Mouse (Mus musculus): ENCODE data around the gene C1ql1. TPM values are rescaled to one million over a fixed set of nuclear protein-coding genes. Genes with fewer than 3 reads are reported as not detected.

C1ql1 gene
- polyA plus RNA-seq, 1 experiment from 2014 or later = 7.9 TPM

DNA sequence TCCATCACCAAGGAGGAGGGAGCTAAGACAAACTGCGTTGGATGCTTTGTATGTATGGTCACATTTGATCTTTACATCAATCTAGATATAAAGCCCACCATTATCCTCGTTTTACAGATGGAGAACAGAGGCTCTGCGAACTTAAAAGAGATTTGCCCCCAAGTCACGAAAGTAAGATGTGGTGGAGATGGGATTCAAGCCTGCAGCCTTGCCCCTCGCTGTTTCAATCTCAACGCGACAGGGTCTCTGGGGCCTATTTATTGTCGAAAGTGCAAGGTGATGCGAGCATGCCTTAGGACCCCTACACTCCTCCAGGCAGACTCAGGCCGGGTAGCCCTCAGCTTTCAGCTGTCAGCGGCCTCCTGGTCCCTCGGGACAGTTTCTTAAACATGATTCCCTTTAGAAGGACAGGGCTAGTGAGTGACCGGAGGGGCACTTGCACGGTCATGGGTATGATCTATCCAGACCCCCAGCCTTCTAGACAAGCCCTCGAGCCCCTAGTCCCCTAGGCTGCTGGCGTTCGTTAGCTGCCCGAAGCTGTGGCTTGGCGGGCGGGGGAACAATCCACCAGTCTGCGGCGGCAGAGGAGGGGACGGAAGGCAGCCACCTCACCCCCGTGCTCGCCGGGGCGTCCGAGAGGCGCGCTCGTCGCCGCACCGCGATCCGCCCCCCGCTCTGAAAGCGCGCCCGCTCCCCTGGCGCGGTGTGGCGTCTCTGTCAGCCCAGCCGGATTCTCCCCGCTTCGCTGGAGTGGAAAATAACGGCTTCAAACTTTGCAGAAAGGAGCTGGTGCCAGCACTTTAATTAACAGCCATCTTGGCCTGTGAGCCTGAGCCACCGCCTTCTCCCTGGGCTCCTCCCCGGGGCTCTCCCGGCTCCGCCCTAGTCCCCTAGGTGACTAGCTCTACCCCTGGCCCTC lies 1.8 kb upstream of the C1ql1 start:
- Histone ChIP-seq H3K9me3 (replicated peaks; ENCODE audit: control insufficient read depth, low read length, poor library complexity, severe bottlenecking) (no peaks in the 10 kb centered on the region), H3K4me1 (ENCODE audit: control insufficient read depth, insufficient read depth, low read length) (peaks cover 30% of the 10 kb centered on the region), H3K4me2 (ENCODE audit: low read length) (peak overlapping the region; percentile 77), H3K4me3 (ENCODE audit: low read depth, low read length) (peak overlapping the region; percentile 44), H3K27ac (ENCODE audit: low read length) (no peak overlapping the region), H3K27me3 (ENCODE audit: control insufficient read depth, insufficient read depth, low read depth, low read length) (peaks cover 66% of the 10 kb centered on the region), H3K9ac (ENCODE audit: low read depth, low read length) (peak overlapping the region; percentile 65), H3K36me3 (ENCODE audit: control insufficient read depth, insufficient read depth, low read length) (no peaks in the 10 kb centered on the region)
- WGBS = 2% methylated on average over 36 of the region's 51 CpGs
- no peak for ATAC-seq

DNA sequence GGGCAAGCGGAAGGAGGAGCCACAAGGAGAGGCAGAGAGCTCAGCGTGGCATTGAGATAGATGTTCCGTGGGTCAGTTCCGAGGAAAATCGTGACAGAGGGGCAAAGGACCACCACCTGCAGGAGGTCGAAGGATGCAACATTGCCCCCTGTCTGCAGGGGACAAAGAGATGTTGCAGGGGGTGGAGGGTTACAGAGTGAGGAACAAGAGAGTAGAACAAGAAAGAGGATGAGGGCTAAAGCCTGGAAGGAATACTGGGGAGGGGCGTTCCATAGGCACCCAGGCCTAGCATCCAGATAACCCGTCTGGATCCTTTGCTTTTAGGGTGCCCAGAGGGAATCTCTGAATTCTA lies 480 bp upstream of the C1ql1 start:
- ATAC-seq = 0 out of 2 replicates have a peak, but pooled peaks have one; percentile 4
- Histone ChIP-seq H3K9ac (ENCODE audit: low read depth, low read length) (no peak overlapping the region), H3K36me3 (ENCODE audit: control insufficient read depth, insufficient read depth, low read length) (no peaks in the 10 kb centered on the region), H3K27ac (ENCODE audit: low read length) (no peak overlapping the region), H3K4me1 (ENCODE audit: control insufficient read depth, insufficient read depth, low read length) (peaks cover 30% of the 10 kb centered on the region), H3K9me3 (replicated peaks; ENCODE audit: control insufficient read depth, low read length, poor library complexity, severe bottlenecking) (no peaks in the 10 kb centered on the region), H3K4me2 (ENCODE audit: low read length) (peak overlapping the region; percentile 61), H3K4me3 (ENCODE audit: low read depth, low read length) (peak overlapping the region; percentile 42), H3K27me3 (ENCODE audit: control insufficient read depth, insufficient read depth, low read depth, low read length) (peaks cover 76% of the 10 kb centered on the region)
- 6% methylated on average over 8 of the region's 8 CpGs for WGBS

DNA sequence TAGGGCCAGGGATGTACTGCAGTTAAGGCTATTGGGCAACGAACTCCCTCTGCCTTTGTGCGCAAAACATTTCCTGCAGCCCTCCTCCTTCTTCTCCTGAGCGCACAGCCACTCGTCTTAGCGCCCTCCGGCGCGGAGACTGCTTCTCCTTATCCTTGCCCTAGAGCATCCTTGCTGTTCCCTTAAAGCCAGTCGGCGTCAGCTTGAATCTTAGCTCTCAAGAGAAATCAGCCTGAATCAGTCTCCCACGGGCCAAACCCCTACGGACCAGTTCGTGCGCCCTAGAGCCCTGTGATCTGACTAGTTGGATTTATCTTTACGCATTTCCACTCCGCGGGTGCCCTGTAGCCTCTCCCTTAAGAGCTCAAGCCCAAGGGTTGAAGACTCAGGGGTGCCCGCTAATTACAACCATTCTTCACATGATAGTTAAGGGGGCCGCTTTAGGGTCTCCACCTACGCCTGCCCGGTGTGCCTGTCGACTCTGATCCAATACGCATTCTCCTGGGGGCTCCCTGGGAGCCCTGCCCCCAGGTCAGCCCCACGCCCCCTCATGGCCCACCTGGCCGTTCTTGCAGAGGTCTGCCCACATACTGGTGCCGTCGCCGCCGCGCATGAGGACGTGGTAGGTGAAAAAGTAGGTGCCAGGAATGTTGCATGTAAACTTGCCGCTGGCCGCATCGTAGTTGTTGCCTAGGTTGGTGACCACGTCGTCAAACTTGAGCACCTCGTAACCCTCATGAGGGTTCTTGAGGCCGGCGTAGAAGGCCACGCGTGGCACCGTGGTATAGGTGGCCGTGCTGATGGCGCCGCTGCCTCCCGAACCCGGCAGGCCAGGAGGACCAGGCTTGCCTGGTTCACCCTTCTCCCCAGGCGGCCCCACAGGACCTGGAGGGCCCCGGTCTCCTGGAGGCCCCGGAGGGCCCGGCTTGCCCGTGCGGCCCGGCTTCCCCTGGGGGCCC lies 903 bp downstream of the C1ql1 start:
- peaks cover 30% of the 10 kb centered on the region for H3K4me1 ChIP-seq (ENCODE audit: control insufficient read depth, insufficient read depth, low read length)
- ATAC-seq = no peak
- H3K36me3 ChIP-seq (ENCODE audit: control insufficient read depth, insufficient read depth, low read length) = no peaks in the 10 kb centered on the region
- 1% methylated on average over 53 of the region's 54 CpGs for WGBS
- peaks cover 76% of the 10 kb centered on the region for H3K27me3 ChIP-seq (ENCODE audit: control insufficient read depth, insufficient read depth, low read depth, low read length)
- no peaks in the 10 kb centered on the region for H3K9me3 ChIP-seq (replicated peaks; ENCODE audit: control insufficient read depth, low read length, poor library complexity, severe bottlenecking)
- peak overlapping the region; percentile 61 for H3K4me2 ChIP-seq (ENCODE audit: low read length)
- H3K9ac ChIP-seq (ENCODE audit: low read depth, low read length) = peak overlapping the region; percentile 20; the same call in 1 of the 2 replicates
- no peak overlapping the region for H3K27ac ChIP-seq (ENCODE audit: low read length)
- peak overlapping the region; percentile 42 for H3K4me3 ChIP-seq (ENCODE audit: low read depth, low read length)

DNA sequence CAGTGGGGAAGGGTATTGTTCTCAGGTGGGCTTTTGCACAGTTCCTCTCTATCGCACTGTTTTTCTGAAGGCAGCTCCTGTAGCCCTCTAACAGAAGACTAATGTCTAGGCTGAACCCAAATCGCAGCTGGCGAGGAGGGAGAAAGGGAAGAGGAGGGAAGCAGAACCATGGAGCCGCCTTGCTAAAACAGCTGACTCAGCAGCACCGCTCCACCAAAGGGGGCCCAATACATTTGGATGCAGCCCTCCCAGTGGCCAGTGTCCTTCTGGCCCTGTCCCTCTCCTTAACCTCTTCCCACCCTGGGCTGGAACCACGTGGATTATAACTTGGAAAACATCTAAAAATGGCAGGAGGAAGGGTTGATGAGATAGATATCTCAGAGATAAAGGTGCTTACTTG lies 5.3 kb downstream of the C1ql1 start:
- no peak for ATAC-seq
- no peak overlapping the region for H3K4me2 ChIP-seq (ENCODE audit: low read length)
- H3K4me3 ChIP-seq (ENCODE audit: low read depth, low read length) = no peak overlapping the region
- no peak overlapping the region for H3K27ac ChIP-seq (ENCODE audit: low read length)
- peaks cover 39% of the 10 kb centered on the region for H3K27me3 ChIP-seq (ENCODE audit: control insufficient read depth, insufficient read depth, low read depth, low read length)
- H3K36me3 ChIP-seq (ENCODE audit: control insufficient read depth, insufficient read depth, low read length) = no peaks in the 10 kb centered on the region
- 70% methylated on average over 6 of the region's 6 CpGs for WGBS
- H3K4me1 ChIP-seq (ENCODE audit: control insufficient read depth, insufficient read depth, low read length) = peaks cover 13% of the 10 kb centered on the region
- no peak overlapping the region for H3K9ac ChIP-seq (ENCODE audit: low read depth, low read length)
- no peaks in the 10 kb centered on the region for H3K9me3 ChIP-seq (replicated peaks; ENCODE audit: control insufficient read depth, low read length, poor library complexity, severe bottlenecking)

DNA sequence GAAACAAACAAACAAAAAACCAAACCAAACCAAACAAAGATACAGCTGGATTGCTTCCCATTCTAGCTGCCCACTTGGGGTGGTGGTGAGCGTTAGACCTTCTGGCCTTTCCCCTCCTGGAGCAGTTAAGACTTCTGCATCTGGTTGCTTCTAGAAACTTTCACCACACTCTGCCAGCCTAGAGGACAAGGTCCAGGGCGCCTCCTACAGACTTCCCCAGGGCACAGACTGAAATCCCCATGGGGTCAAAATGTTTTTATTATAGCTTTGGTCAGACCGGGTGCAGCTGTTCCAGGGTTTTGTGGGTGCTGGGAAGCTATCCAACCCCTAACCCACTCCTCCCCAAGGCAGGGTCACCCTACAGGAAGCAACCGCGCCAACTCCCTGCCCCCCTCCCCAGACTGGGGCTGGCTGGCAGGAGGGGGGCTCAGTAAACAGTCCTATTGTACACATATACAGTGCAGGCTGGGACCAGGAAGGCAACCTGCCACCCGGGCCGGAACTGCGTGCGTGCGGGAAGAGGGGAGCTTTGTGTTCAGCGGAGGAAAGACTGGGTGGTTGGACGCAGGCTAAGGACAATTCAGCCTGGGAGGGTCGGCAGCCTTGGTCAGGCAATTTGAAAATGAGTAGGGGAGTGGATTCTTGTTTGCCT lies 7.3 kb downstream of the C1ql1 start:
- H3K4me1 ChIP-seq (ENCODE audit: control insufficient read depth, insufficient read depth, low read length) = 0 out of 2 replicates have a peak, but pooled peaks cover 3% of the 10 kb centered on the region
- H3K27ac ChIP-seq (ENCODE audit: low read length) = no peak overlapping the region
- H3K27me3 ChIP-seq (ENCODE audit: control insufficient read depth, insufficient read depth, low read depth, low read length) = peaks cover 19% of the 10 kb centered on the region
- H3K36me3 ChIP-seq (ENCODE audit: control insufficient read depth, insufficient read depth, low read length) = no peaks in the 10 kb centered on the region
- WGBS = 45% methylated on average over 13 of the region's 13 CpGs
- H3K9ac ChIP-seq (ENCODE audit: low read depth, low read length) = no peak overlapping the region
- H3K9me3 ChIP-seq (replicated peaks; ENCODE audit: control insufficient read depth, low read length, poor library complexity, severe bottlenecking) = no peaks in the 10 kb centered on the region
- no peak overlapping the region for H3K4me3 ChIP-seq (ENCODE audit: low read depth, low read length)
- no peak for ATAC-seq
- H3K4me2 ChIP-seq (ENCODE audit: low read length) = peak overlapping the region; percentile 2; the same call in 1 of the 2 replicates

DNA sequence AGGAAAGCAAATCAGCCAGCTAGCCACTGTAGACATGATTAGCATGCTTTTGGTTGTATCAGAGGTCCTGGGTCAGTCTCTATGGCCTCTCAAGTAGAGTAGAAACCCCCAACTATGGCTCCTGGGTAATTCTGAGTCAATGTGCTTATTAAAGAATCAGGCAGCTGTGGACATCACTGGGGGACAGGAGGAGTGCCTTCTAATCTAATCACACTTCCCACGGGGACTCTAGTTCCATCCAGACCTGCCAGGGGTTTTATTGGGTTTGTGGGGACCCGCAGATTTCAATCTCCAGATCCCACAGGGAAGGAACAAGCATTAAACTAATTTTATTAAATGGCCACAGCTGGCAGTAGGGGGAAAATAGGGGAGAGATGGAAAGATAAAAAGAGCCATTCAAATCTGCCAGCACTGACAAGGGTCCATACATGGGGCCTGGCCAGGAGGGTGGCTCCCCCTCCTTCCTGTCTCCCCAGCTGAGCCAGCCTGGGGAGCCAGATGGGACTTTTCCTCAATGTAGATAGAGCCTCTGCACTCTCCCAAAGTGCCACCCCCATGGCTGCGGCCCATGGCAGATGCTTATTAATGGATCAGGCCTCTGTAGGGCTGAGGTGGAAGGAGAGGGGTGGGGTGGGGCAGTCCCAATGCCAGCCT lies 8.8 kb downstream of the C1ql1 start:
- H3K27me3 ChIP-seq (ENCODE audit: control insufficient read depth, insufficient read depth, low read depth, low read length) = peaks cover 4% of the 10 kb centered on the region
- H3K9me3 ChIP-seq (replicated peaks; ENCODE audit: control insufficient read depth, low read length, poor library complexity, severe bottlenecking) = no peaks in the 10 kb centered on the region
- H3K36me3 ChIP-seq (ENCODE audit: control insufficient read depth, insufficient read depth, low read length) = no peaks in the 10 kb centered on the region
- no peak overlapping the region for H3K4me3 ChIP-seq (ENCODE audit: low read depth, low read length)
- H3K9ac ChIP-seq (ENCODE audit: low read depth, low read length) = no peak overlapping the region
- H3K27ac ChIP-seq (ENCODE audit: low read length) = no peak overlapping the region
- H3K4me1 ChIP-seq (ENCODE audit: control insufficient read depth, insufficient read depth, low read length) = 0 out of 2 replicates have a peak, but pooled peaks cover 3% of the 10 kb centered on the region
- WGBS = 46% methylated on average over 3 of the region's 3 CpGs
- ATAC-seq = no peak
- no peak overlapping the region for H3K4me2 ChIP-seq (ENCODE audit: low read length)

DNA sequence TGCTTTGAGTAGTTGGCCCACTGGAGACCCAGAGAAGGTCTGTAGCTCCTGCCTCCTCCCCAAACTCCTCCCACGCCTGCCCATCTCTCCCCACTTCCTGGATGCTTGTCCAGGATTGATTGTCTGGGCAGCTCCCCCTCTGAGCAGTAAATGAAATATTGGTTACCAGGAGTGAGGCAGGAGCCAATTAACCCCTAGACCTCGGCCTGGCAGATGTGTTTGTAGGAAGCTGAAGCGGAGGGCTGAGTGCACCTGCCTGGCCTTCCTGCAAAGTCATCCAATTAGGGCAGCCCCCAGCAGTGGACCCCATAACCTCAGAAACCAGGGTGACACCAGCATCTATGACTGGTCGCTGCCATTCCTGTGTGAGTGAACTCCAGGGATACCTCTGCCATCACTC lies 10.2 kb downstream of the C1ql1 start:
- Histone ChIP-seq H3K27ac (ENCODE audit: low read length) (no peak overlapping the region), H3K4me1 (ENCODE audit: control insufficient read depth, insufficient read depth, low read length) (0 out of 2 replicates have a peak, but pooled peaks cover 3% of the 10 kb centered on the region), H3K4me2 (ENCODE audit: low read length) (no peak overlapping the region), H3K4me3 (ENCODE audit: low read depth, low read length) (no peak overlapping the region), H3K9me3 (replicated peaks; ENCODE audit: control insufficient read depth, low read length, poor library complexity, severe bottlenecking) (no peaks in the 10 kb centered on the region), H3K9ac (ENCODE audit: low read depth, low read length) (no peak overlapping the region), H3K36me3 (ENCODE audit: control insufficient read depth, insufficient read depth, low read length) (no peaks in the 10 kb centered on the region), H3K27me3 (ENCODE audit: control insufficient read depth, insufficient read depth, low read depth, low read length) (no peaks in the 10 kb centered on the region; the same call in 1 of the 2 replicates)
- 44% methylated on average over 4 of the region's 4 CpGs for WGBS
- ATAC-seq = no peak

DNA sequence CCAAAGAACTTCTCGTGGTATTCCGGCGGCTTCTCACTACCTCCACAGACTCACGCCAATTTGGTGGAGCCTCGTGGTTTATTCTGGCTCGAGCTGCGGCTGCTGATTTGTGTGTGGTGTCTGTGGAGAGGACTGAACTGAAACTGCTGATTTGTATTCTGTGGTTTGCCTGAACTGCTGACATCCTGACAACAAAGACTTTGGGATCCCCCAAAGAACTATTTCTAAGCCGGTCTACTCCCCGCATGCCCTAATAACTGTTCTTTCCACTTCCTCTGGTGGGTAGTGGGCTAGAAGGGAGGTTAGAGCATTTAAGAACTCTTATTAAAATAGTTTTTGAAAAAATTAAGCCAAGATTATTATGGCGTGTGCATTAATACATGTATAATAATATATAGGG lies 15.8 kb downstream of the C1ql1 start:
- H3K4me3 ChIP-seq (ENCODE audit: low read depth, low read length) = no peak overlapping the region
- H3K9me3 ChIP-seq (replicated peaks; ENCODE audit: control insufficient read depth, low read length, poor library complexity, severe bottlenecking) = no peaks in the 10 kb centered on the region
- H3K27ac ChIP-seq (ENCODE audit: low read length) = no peak overlapping the region
- H3K9ac ChIP-seq (ENCODE audit: low read depth, low read length) = no peak overlapping the region
- no peak overlapping the region for H3K4me2 ChIP-seq (ENCODE audit: low read length)
- H3K36me3 ChIP-seq (ENCODE audit: control insufficient read depth, insufficient read depth, low read length) = no peaks in the 10 kb centered on the region
- H3K4me1 ChIP-seq (ENCODE audit: control insufficient read depth, insufficient read depth, low read length) = no peaks in the 10 kb centered on the region
- ATAC-seq = no peak
- 94% methylated on average over 10 of the region's 10 CpGs for WGBS
- no peaks in the 10 kb centered on the region; the same call in 1 of the 2 replicates for H3K27me3 ChIP-seq (ENCODE audit: control insufficient read depth, insufficient read depth, low read depth, low read length)

All from midbrain, embryonic 16.5 days (tissue).